Mouse (Mus musculus): ENCODE data around the gene Fpgs.

GRCm38 (mm10) chr2:32683701-32684100, 20.2 kb downstream of the Fpgs start:
- TF ChIP-seq POLR2A (IDR thresholded peaks at IDR 0.05; ENCODE audit: borderline replicate concordance, insufficient read depth, low read length) (no peak), CTCF (IDR thresholded peaks at IDR 0.05; ENCODE audit: borderline replicate concordance, insufficient read depth, low read depth, low read length) (no peak)
